Mouse (Mus musculus): Measurements from ENCODE around the gene Izumo4. TPM values are rescaled to one million over a fixed set of nuclear protein-coding genes. Genes with fewer than 3 reads are reported as not detected.

Gene Izumo4
- 0.89 TPM for polyA plus RNA-seq (2014; fragmentation: Illumina TruSeq; extraction: RNeasy Lipid Tissue Mini Kit (QIAGEN cat#74804); ENCODE audit: low read depth, low replicate concordance)

GRCm38 (mm10) chr10:80701721-80702535 is at the start of gene Izumo4, which contains the start of gene Mob3a:
TSS of gene Izumo4 (plus strand) at chr10:80702184.
TSS of gene Mob3a (minus strand) at chr10:80701977.

GRCm38 (mm10) chr10:80656863-80657623 is 44.9 kb upstream of the Izumo4 start, which contains the start of gene Btbd2:
TSS of gene Btbd2 (minus strand) at chr10:80657071.

GRCm38 (mm10) chr10:80677942-80678436 is 24.0 kb upstream of the Izumo4 start, which contains the start of gene Mknk2:
TSS of gene Mknk2 (minus strand) at chr10:80678112.

GRCm38 (mm10) chr10:80742180-80742978 is 40.4 kb downstream of the Izumo4 start, which contains the start of gene Ap3d1:
TSS of gene Ap3d1 (minus strand) at chr10:80742264.

GRCm38 (mm10) chr10:80754594-80755290 is 52.8 kb downstream of the Izumo4 start, which contains the start of gene Dot1l:
TSS of gene Dot1l (plus strand) at chr10:80755206.

Other genes starting within 250 kb of the Izumo4 start
- gene Onecut3, start 207.3 kb upstream of the Izumo4 start, polyA plus RNA-seq (2014; fragmentation: Illumina TruSeq; extraction: RNeasy Lipid Tissue Mini Kit (QIAGEN cat#74804); ENCODE audit: low read depth, low replicate concordance): not detected
- not detected for gene Atp8b3, start 163.1 kb upstream of the Izumo4 start, polyA plus RNA-seq (2014; fragmentation: Illumina TruSeq; extraction: RNeasy Lipid Tissue Mini Kit (QIAGEN cat#74804); ENCODE audit: low read depth, low replicate concordance)
- gene Rexo1, start 140.6 kb upstream of the Izumo4 start, polyA plus RNA-seq (2014; fragmentation: Illumina TruSeq; extraction: RNeasy Lipid Tissue Mini Kit (QIAGEN cat#74804); ENCODE audit: low read depth, low replicate concordance): 0.16 TPM
- 1.5 TPM for gene Klf16, start 124.9 kb upstream of the Izumo4 start, polyA plus RNA-seq (2014; fragmentation: Illumina TruSeq; extraction: RNeasy Lipid Tissue Mini Kit (QIAGEN cat#74804); ENCODE audit: low read depth, low replicate concordance)
- 0.53 TPM for gene Abhd17a, start 111.8 kb upstream of the Izumo4 start, polyA plus RNA-seq (2014; fragmentation: Illumina TruSeq; extraction: RNeasy Lipid Tissue Mini Kit (QIAGEN cat#74804); ENCODE audit: low read depth, low replicate concordance)
- gene Scamp4, start 99.3 kb upstream of the Izumo4 start, polyA plus RNA-seq (2014; fragmentation: Illumina TruSeq; extraction: RNeasy Lipid Tissue Mini Kit (QIAGEN cat#74804); ENCODE audit: low read depth, low replicate concordance): 0.44 TPM
- gene Adat3, start 99.3 kb upstream of the Izumo4 start, polyA plus RNA-seq (2014; fragmentation: Illumina TruSeq; extraction: RNeasy Lipid Tissue Mini Kit (QIAGEN cat#74804); ENCODE audit: low read depth, low replicate concordance): not detected
- gene Gm49322, start 96.2 kb upstream of the Izumo4 start, polyA plus RNA-seq (2014; fragmentation: Illumina TruSeq; extraction: RNeasy Lipid Tissue Mini Kit (QIAGEN cat#74804); ENCODE audit: low read depth, low replicate concordance): not detected
- 0.53 TPM for gene Csnk1g2, start 79.3 kb upstream of the Izumo4 start, polyA plus RNA-seq (2014; fragmentation: Illumina TruSeq; extraction: RNeasy Lipid Tissue Mini Kit (QIAGEN cat#74804); ENCODE audit: low read depth, low replicate concordance)
- 0.36 TPM for gene Btbd2, start 45.1 kb upstream of the Izumo4 start, polyA plus RNA-seq (2014; fragmentation: Illumina TruSeq; extraction: RNeasy Lipid Tissue Mini Kit (QIAGEN cat#74804); ENCODE audit: low read depth, low replicate concordance)
- 1.8 TPM for gene Mknk2, start 24.1 kb upstream of the Izumo4 start, polyA plus RNA-seq (2014; fragmentation: Illumina TruSeq; extraction: RNeasy Lipid Tissue Mini Kit (QIAGEN cat#74804); ENCODE audit: low read depth, low replicate concordance)
- gene Mob3a, start 207 bp upstream of the Izumo4 start, polyA plus RNA-seq (2014; fragmentation: Illumina TruSeq; extraction: RNeasy Lipid Tissue Mini Kit (QIAGEN cat#74804); ENCODE audit: low read depth, low replicate concordance): 1.1 TPM
- 7.2 TPM for gene Ap3d1, start 40.1 kb downstream of the Izumo4 start, polyA plus RNA-seq (2014; fragmentation: Illumina TruSeq; extraction: RNeasy Lipid Tissue Mini Kit (QIAGEN cat#74804); ENCODE audit: low read depth, low replicate concordance)
- gene Dot1l, start 53.0 kb downstream of the Izumo4 start, polyA plus RNA-seq (2014; fragmentation: Illumina TruSeq; extraction: RNeasy Lipid Tissue Mini Kit (QIAGEN cat#74804); ENCODE audit: low read depth, low replicate concordance): 1.2 TPM
- 2.2 TPM for gene Sf3a2, start 96.0 kb downstream of the Izumo4 start, polyA plus RNA-seq (2014; fragmentation: Illumina TruSeq; extraction: RNeasy Lipid Tissue Mini Kit (QIAGEN cat#74804); ENCODE audit: low read depth, low replicate concordance)
- 1.5 TPM for gene Plekhj1, start 96.4 kb downstream of the Izumo4 start, polyA plus RNA-seq (2014; fragmentation: Illumina TruSeq; extraction: RNeasy Lipid Tissue Mini Kit (QIAGEN cat#74804); ENCODE audit: low read depth, low replicate concordance)
- gene Amh, start 103.1 kb downstream of the Izumo4 start, polyA plus RNA-seq (2014; fragmentation: Illumina TruSeq; extraction: RNeasy Lipid Tissue Mini Kit (QIAGEN cat#74804); ENCODE audit: low read depth, low replicate concordance): not detected
- not detected for gene Jsrp1, start 111.3 kb downstream of the Izumo4 start, polyA plus RNA-seq (2014; fragmentation: Illumina TruSeq; extraction: RNeasy Lipid Tissue Mini Kit (QIAGEN cat#74804); ENCODE audit: low read depth, low replicate concordance)
- 171 TPM for gene Oaz1, start 124.5 kb downstream of the Izumo4 start, polyA plus RNA-seq (2014; fragmentation: Illumina TruSeq; extraction: RNeasy Lipid Tissue Mini Kit (QIAGEN cat#74804); ENCODE audit: low read depth, low replicate concordance)
- gene Lingo3, start 141.9 kb downstream of the Izumo4 start, polyA plus RNA-seq (2014; fragmentation: Illumina TruSeq; extraction: RNeasy Lipid Tissue Mini Kit (QIAGEN cat#74804); ENCODE audit: low read depth, low replicate concordance): not detected
- 3.3 TPM for gene Lsm7, start 153.0 kb downstream of the Izumo4 start, polyA plus RNA-seq (2014; fragmentation: Illumina TruSeq; extraction: RNeasy Lipid Tissue Mini Kit (QIAGEN cat#74804); ENCODE audit: low read depth, low replicate concordance)
- not detected for gene Sppl2b, start 153.1 kb downstream of the Izumo4 start, polyA plus RNA-seq (2014; fragmentation: Illumina TruSeq; extraction: RNeasy Lipid Tissue Mini Kit (QIAGEN cat#74804); ENCODE audit: low read depth, low replicate concordance)
- gene Tmprss9, start 169.7 kb downstream of the Izumo4 start, polyA plus RNA-seq (2014; fragmentation: Illumina TruSeq; extraction: RNeasy Lipid Tissue Mini Kit (QIAGEN cat#74804); ENCODE audit: low read depth, low replicate concordance): not detected
- not detected for gene Timm13, start 198.8 kb downstream of the Izumo4 start, polyA plus RNA-seq (2014; fragmentation: Illumina TruSeq; extraction: RNeasy Lipid Tissue Mini Kit (QIAGEN cat#74804); ENCODE audit: low read depth, low replicate concordance)
- 0.24 TPM for gene Lmnb2, start 216.1 kb downstream of the Izumo4 start, polyA plus RNA-seq (2014; fragmentation: Illumina TruSeq; extraction: RNeasy Lipid Tissue Mini Kit (QIAGEN cat#74804); ENCODE audit: low read depth, low replicate concordance)
- gene Gadd45b, start 227.9 kb downstream of the Izumo4 start, polyA plus RNA-seq (2014; fragmentation: Illumina TruSeq; extraction: RNeasy Lipid Tissue Mini Kit (QIAGEN cat#74804); ENCODE audit: low read depth, low replicate concordance): 2.3 TPM